8 mouse cellular contexts compared by ENCODE assay signal in genomic region chr5:117359497-117360227, GRCm38 (mm10). TPM values are rescaled to one million over a fixed set of nuclear protein-coding genes. Genes with fewer than 3 reads are reported as not detected.
DNase-seq lines count a peak whose midpoint lies in the region; ATAC-seq and TF ChIP-seq lines count a peak whose summit lies in the region.

No protein-coding gene starts in this region.

- no peaks in the 10 kb centered on the region for H3K27me3 ChIP-seq in lung, embryonic 16.5 days (ENCODE audit: control insufficient read depth, insufficient read depth, low read depth, low read length)
- H3K27me3 ChIP-seq in embryonic facial prominence, embryonic 10.5 days (replicated peaks; ENCODE audit: low read depth, poor library complexity, severe bottlenecking): peaks cover 14% of the 10 kb centered on the region
- H3K27me3 ChIP-seq in kidney, embryonic 14.5 days (ENCODE audit: control insufficient read depth, insufficient read depth, low read length): no peaks in the 10 kb centered on the region
- H3K27me3 ChIP-seq in small intestine, adult 2 months (ENCODE audit: control insufficient read depth, insufficient read depth, low read length): no peaks in the 10 kb centered on the region
- no peaks in the 10 kb centered on the region for H3K27me3 ChIP-seq in hindbrain, embryonic 16.5 days (replicated peaks; ENCODE audit: control insufficient read depth, insufficient read depth, low read length)

- no peak overlapping the region for H3K4me3 ChIP-seq in lung, embryonic 16.5 days (ENCODE audit: low read length)
- H3K4me3 ChIP-seq in embryonic facial prominence, embryonic 10.5 days: peak overlapping the region; percentile 8; the same call in 1 of the 2 replicates
- no peak overlapping the region for H3K4me3 ChIP-seq in kidney, embryonic 14.5 days (ENCODE audit: low read length)
- H3K4me3 ChIP-seq in small intestine, adult 2 months (ENCODE audit: low read depth, low read length): peak overlapping the region; percentile 24
- no peak overlapping the region for H3K4me3 ChIP-seq in hindbrain, embryonic 16.5 days (ENCODE audit: low read length)

- TF ChIP-seq CTCF in small intestine, adult 2 months (IDR thresholded peaks at IDR 0.05; ENCODE audit: extremely low read depth, insufficient read length, insufficient replicate concordance, low read depth, low read length): no peak

- no peak for DNase-seq in lung, adult 18-20 months
- DNase-seq in embryonic facial prominence, embryonic 10.5 days (ENCODE audit: low spot score): no peak
- DNase-seq in lung, postnatal 36 days: no peak

- peak overlapping the region; percentile 72 for H3K27ac ChIP-seq in lung, embryonic 16.5 days (ENCODE audit: low read length)
- peak overlapping the region; percentile 44; the same call in 1 of the 2 replicates for H3K27ac ChIP-seq in embryonic facial prominence, embryonic 10.5 days (replicated peaks)
- peak overlapping the region; percentile 24; the same call in 1 of the 2 replicates for H3K27ac ChIP-seq in kidney, embryonic 14.5 days (ENCODE audit: low read depth, low read length)
- H3K27ac ChIP-seq in small intestine, adult 2 months (ENCODE audit: insufficient read depth, low read depth, low read length): peak overlapping the region; percentile 96
- no peak overlapping the region for H3K27ac ChIP-seq in hindbrain, embryonic 16.5 days (ENCODE audit: low read depth, low read length)

- TF ChIP-seq POLR2A in small intestine, adult 2 months (IDR thresholded peaks at IDR 0.05; ENCODE audit: low read depth, low read length): no peak

- 30% methylated on average over 7 of the region's 7 CpGs for whole genome bisulfite sequencing in lung, embryonic 16.5 days
- WGBS in embryonic facial prominence, embryonic 10.5 days: 41% methylated on average over 7 of the region's 7 CpGs
- 39% methylated on average over 7 of the region's 7 CpGs for WGBS in kidney, embryonic 14.5 days
- WGBS in small intestine, adult 2 months: 14% methylated on average over 7 of the region's 7 CpGs
- 41% methylated on average over 7 of the region's 7 CpGs for WGBS in hindbrain, embryonic 16.5 days

- no peak for ATAC-seq in lung, embryonic 16.5 days (ENCODE audit: low read depth)
- ATAC-seq in kidney, embryonic 14.5 days (ENCODE audit: low FRiP score, low TSS enrichment): no peak
- ATAC-seq in activated CD4-positive, CD25-positive, alpha-beta regulatory T cell, adult 4 months: no peak
- no peak for ATAC-seq in hindbrain, embryonic 16.5 days

- peaks cover 58% of the 10 kb centered on the region for H3K4me1 ChIP-seq in lung, embryonic 16.5 days (replicated peaks; ENCODE audit: control insufficient read depth, insufficient read depth, low read length)
- H3K4me1 ChIP-seq in embryonic facial prominence, embryonic 10.5 days: peaks cover 67% of the 10 kb centered on the region
- peaks cover 53% of the 10 kb centered on the region for H3K4me1 ChIP-seq in kidney, embryonic 14.5 days (ENCODE audit: control insufficient read depth, insufficient read depth, low read length)
- H3K4me1 ChIP-seq in small intestine, adult 2 months (ENCODE audit: control insufficient read depth, insufficient read depth, insufficient read length, low read length): peaks cover 40% of the 10 kb centered on the region
- peaks cover 29% of the 10 kb centered on the region for H3K4me1 ChIP-seq in hindbrain, embryonic 16.5 days (ENCODE audit: control insufficient read depth, insufficient read depth, low read depth, low read length)

- H3K4me2 ChIP-seq in lung, embryonic 16.5 days (ENCODE audit: low read depth, low read length): peak overlapping the region; percentile 40
- peak overlapping the region; percentile 10; the same call in 1 of the 2 replicates for H3K4me2 ChIP-seq in kidney, embryonic 14.5 days (replicated peaks; ENCODE audit: low read depth, low read length)
- no peak overlapping the region for H3K4me2 ChIP-seq in hindbrain, embryonic 16.5 days (ENCODE audit: low read length)

- H3K9ac ChIP-seq in lung, embryonic 16.5 days (ENCODE audit: low read length): no peak overlapping the region
- no peak overlapping the region for H3K9ac ChIP-seq in kidney, embryonic 14.5 days (ENCODE audit: low read depth, low read length)
- no peak overlapping the region for H3K9ac ChIP-seq in hindbrain, embryonic 16.5 days (ENCODE audit: low read depth, low read length)

- H3K36me3 ChIP-seq in lung, embryonic 16.5 days (ENCODE audit: control insufficient read depth, insufficient read depth, low read length): peaks cover 4% of the 10 kb centered on the region; the same call in 1 of the 2 replicates
- H3K36me3 ChIP-seq in embryonic facial prominence, embryonic 10.5 days (replicated peaks): peaks cover 15% of the 10 kb centered on the region
- peaks cover 12% of the 10 kb centered on the region for H3K36me3 ChIP-seq in kidney, embryonic 14.5 days (ENCODE audit: control insufficient read depth, insufficient read depth, low read length)
- peaks cover 10% of the 10 kb centered on the region for H3K36me3 ChIP-seq in small intestine, adult 2 months (ENCODE audit: control insufficient read depth, insufficient read depth, low read length)
- peaks cover 5% of the 10 kb centered on the region; the same call in 1 of the 2 replicates for H3K36me3 ChIP-seq in hindbrain, embryonic 16.5 days (ENCODE audit: control insufficient read depth, insufficient read depth, low read length)

- no peaks in the 10 kb centered on the region for H3K9me3 ChIP-seq in lung, embryonic 16.5 days (ENCODE audit: control insufficient read depth, low read length)
- no peaks in the 10 kb centered on the region for H3K9me3 ChIP-seq in embryonic facial prominence, embryonic 10.5 days
- no peaks in the 10 kb centered on the region for H3K9me3 ChIP-seq in kidney, embryonic 14.5 days (ENCODE audit: control insufficient read depth, low read length)
- H3K9me3 ChIP-seq in hindbrain, embryonic 16.5 days (ENCODE audit: control insufficient read depth, low read length): no peaks in the 10 kb centered on the region

RNA-seq across cellular contexts. Expression of gene Wsb2, which starts 2.6 kb away (rescaled TPM):
- 38.1 and 45.0 TPM in 2 replicates for polyA plus RNA-seq in lung, embryonic 16.5 days (2015; fragmentation: Nextera tagmentation; extraction: Ambion mirVana)
- 42.0 and 47.3 TPM in 2 replicates for polyA plus RNA-seq in embryonic facial prominence, embryonic 10.5 days (2016; fragmentation: Nextera tagmentation; extraction: Ambion mirVana)
- 36.4 and 72.2 TPM in 2 replicates for polyA plus RNA-seq in kidney, embryonic 14.5 days (2014; fragmentation: Nextera tagmentation; extraction: Ambion mirVana)
- polyA plus RNA-seq in small intestine, adult 2 months (2012; rRNA removed): 84.3 and 194 TPM in 2 replicates
- 10 to 100 TPM; 11.0 TPM for polyA plus RNA-seq in activated CD4-positive, CD25-positive, alpha-beta regulatory T cell, adult 4 months (2017; shearing (Covaris generic))
- 200 and 278 TPM in 2 replicates for polyA plus RNA-seq in hindbrain, embryonic 16.5 days (2015; fragmentation: Nextera tagmentation; extraction: Ambion mirVana)

RNA-seq across cellular contexts. Expression of gene Rfc5, which starts 29.2 kb away (rescaled TPM):
- polyA plus RNA-seq in lung, embryonic 16.5 days (2015; fragmentation: Nextera tagmentation; extraction: Ambion mirVana): 111 and 116 TPM in 2 replicates
- polyA plus RNA-seq in embryonic facial prominence, embryonic 10.5 days (2016; fragmentation: Nextera tagmentation; extraction: Ambion mirVana): 135 TPM in 2 replicates
- 97.1 and 111 TPM in 2 replicates for polyA plus RNA-seq in kidney, embryonic 14.5 days (2014; fragmentation: Nextera tagmentation; extraction: Ambion mirVana)
- 8.5 and 20.8 TPM in 2 replicates for polyA plus RNA-seq in small intestine, adult 2 months (2012; rRNA removed)
- polyA plus RNA-seq in activated CD4-positive, CD25-positive, alpha-beta regulatory T cell, adult 4 months (2017; shearing (Covaris generic)): 10 to 100 TPM; 32.2 to 35.6 TPM
- 31.9 and 32.7 TPM in 2 replicates for polyA plus RNA-seq in hindbrain, embryonic 16.5 days (2015; fragmentation: Nextera tagmentation; extraction: Ambion mirVana)

RNA-seq across cellular contexts. Expression of gene Vsig10, which starts 40.8 kb away (rescaled TPM):
- 18.2 and 20.0 TPM in 2 replicates for polyA plus RNA-seq in lung, embryonic 16.5 days (2015; fragmentation: Nextera tagmentation; extraction: Ambion mirVana)
- polyA plus RNA-seq in embryonic facial prominence, embryonic 10.5 days (2016; fragmentation: Nextera tagmentation; extraction: Ambion mirVana): 3.4 and 4.0 TPM in 2 replicates
- polyA plus RNA-seq in kidney, embryonic 14.5 days (2014; fragmentation: Nextera tagmentation; extraction: Ambion mirVana): 7.4 and 9.0 TPM in 2 replicates
- polyA plus RNA-seq in small intestine, adult 2 months (2012; rRNA removed): 22.9 and 67.6 TPM in 2 replicates
- 1 to 10 TPM; 3.9 to 6.7 TPM for polyA plus RNA-seq in activated CD4-positive, CD25-positive, alpha-beta regulatory T cell, adult 4 months (2017; shearing (Covaris generic))
- polyA plus RNA-seq in hindbrain, embryonic 16.5 days (2015; fragmentation: Nextera tagmentation; extraction: Ambion mirVana): 2.1 and 2.2 TPM in 2 replicates

RNA-seq across cellular contexts. Expression of gene Ksr2, which starts 54.1 kb away (rescaled TPM):
- 0.09 and 0.30 TPM in 2 replicates for polyA plus RNA-seq in lung, embryonic 16.5 days (2015; fragmentation: Nextera tagmentation; extraction: Ambion mirVana)
- 0.24 and 0.32 TPM in 2 replicates for polyA plus RNA-seq in embryonic facial prominence, embryonic 10.5 days (2016; fragmentation: Nextera tagmentation; extraction: Ambion mirVana)
- 0.58 and 0.79 TPM in 2 replicates for polyA plus RNA-seq in kidney, embryonic 14.5 days (2014; fragmentation: Nextera tagmentation; extraction: Ambion mirVana)
- 0.05 and 0.14 TPM in 2 replicates for polyA plus RNA-seq in small intestine, adult 2 months (2012; rRNA removed)
- under 1 TPM; 0.20 to 0.27 TPM for polyA plus RNA-seq in activated CD4-positive, CD25-positive, alpha-beta regulatory T cell, adult 4 months (2017; shearing (Covaris generic))
- polyA plus RNA-seq in hindbrain, embryonic 16.5 days (2015; fragmentation: Nextera tagmentation; extraction: Ambion mirVana): 6.0 and 6.3 TPM in 2 replicates

Comparison
In these comparisons a context has a peak if more than half of its experiments do, and no peak if none do; other contexts are left out.
1. H3K4me3 ChIP-seq: peak in embryonic facial prominence, embryonic 10.5 days (single experiment) and small intestine, adult 2 months (single experiment); none in lung, embryonic 16.5 days (single experiment), kidney, embryonic 14.5 days (single experiment) and hindbrain, embryonic 16.5 days (single experiment).